Mouse (Mus musculus) layer of hippocampus, adult 9-10 months (tissue): ENCODE measurements around the gene Gm49380.

ENCODE experiments used
- DNase-seq: peaks from one replicate; pipeline ENCODE4 v3.0.0; 2022; ENCODE audit warnings: low spot score

Gene Gm49380

GRCm38 (mm10) chr9:44017846-44018245, 95.5 kb downstream of the Gm49380 start:
- DNase-seq = no peak
